Mouse (Mus musculus) kidney, adult 2 months (tissue): Measurements from ENCODE around the gene Crygd.

Source experiments
- CTCF ChIP-seq: fragments of 200-500 bp; conservative IDR thresholded peaks from 2 replicates; pipeline ENCODE4 v1.5.1; 2011; ENCODE audit warnings: low read depth, mild to moderate bottlenecking, control low read depth, low read length, moderate library complexity, mixed read lengths; ENCODE audit not compliant: insufficient read depth, insufficient read length
- POLR2A ChIP-seq: fragments of 200-500 bp; IDR thresholded peaks from one replicate; pipeline ENCODE4 v1.6.1; 2011; ENCODE audit warnings: low read depth, low read length, control low read depth

DNA sequence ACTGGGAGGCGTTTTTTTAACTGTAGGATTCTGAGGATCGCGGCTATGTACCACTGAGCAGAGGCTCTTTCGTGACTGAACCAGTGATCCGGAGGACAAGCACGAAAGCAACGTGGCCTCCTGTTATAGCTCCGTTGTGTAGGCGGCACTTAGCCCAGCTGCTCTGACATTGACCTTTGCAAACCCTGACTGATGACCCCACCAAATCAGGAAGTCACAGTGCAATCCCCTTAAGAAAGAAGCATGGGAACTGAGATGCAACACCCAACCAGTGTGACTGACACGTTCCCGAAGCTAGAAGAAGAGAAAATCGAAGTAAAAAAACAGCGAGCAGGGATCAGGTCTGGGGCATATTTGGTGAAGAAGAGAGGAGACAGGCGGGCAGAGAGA is 49.5 kb upstream of the Crygd start:
- TF ChIP-seq POLR2A (no peak), CTCF (no peak)
